Mouse (Mus musculus) liver, embryonic 16.5 days (tissue): Measurements from ENCODE around the gene Gm38392. TPM values are rescaled to one million over a fixed set of nuclear protein-coding genes. Genes with fewer than 3 reads are reported as not detected.
"Not testable (repeated sequence)": the region's sequence is repeated elsewhere in the genome, so short reads cannot be mapped to it uniquely, and the experiment has no call there.

Experiments used
- ATAC-seq: fragments of 200-750 bp; cut with Nextera tagmentation; 2 replicates; pipeline ENCODE4 v1.8.0; 2017; ENCODE audit warnings: low read depth, mild to moderate bottlenecking, moderate number of reproducible peaks, moderate library complexity
- H3K27ac ChIP-seq: fragments of 300-500 bp; sonication (generic); 2 replicates; pipeline ENCODE4 v1.5.1; 2014; ENCODE audit warnings: mild to moderate bottlenecking, low read length
- H3K27me3 ChIP-seq: fragments of 300-500 bp; sonication (generic); 2 replicates; pipeline ENCODE4 v1.6.1; 2014; ENCODE audit warnings: low read depth, low read length, mixed read lengths; ENCODE audit not compliant: control insufficient read depth, insufficient read depth
- H3K36me3 ChIP-seq: fragments of 300-500 bp; sonication (generic); 2 replicates; pipeline ENCODE4 v1.6.1; 2014; ENCODE audit warnings: mild to moderate bottlenecking; ENCODE audit not compliant: control insufficient read depth, insufficient read depth
- H3K4me1 ChIP-seq: fragments of 300-500 bp; sonication (generic); 2 replicates; pipeline ENCODE4 v1.6.1; 2014; ENCODE audit warnings: low read depth, low read length, mixed read lengths; ENCODE audit not compliant: control insufficient read depth
- H3K4me2 ChIP-seq: fragments of 300-500 bp; sonication (generic); 2 replicates; pipeline ENCODE4 v1.6.1; 2014; ENCODE audit warnings: low read depth, low read length, mixed read lengths
- H3K4me3 ChIP-seq: fragments of 300-500 bp; sonication (generic); 2 replicates; pipeline ENCODE4 v1.5.1; 2014; ENCODE audit warnings: low read depth, mild to moderate bottlenecking, low read length
- H3K9ac ChIP-seq: fragments of 300-500 bp; sonication (generic); 2 replicates; pipeline ENCODE4 v1.6.1; 2014; ENCODE audit warnings: low read depth, low read length
- H3K9me3 ChIP-seq: fragments of 300-500 bp; sonication (generic); replicated peaks from 2 replicates; pipeline ENCODE4 v1.6.1; 2016; ENCODE audit warnings: low read length; ENCODE audit not compliant: control insufficient read depth
- WGBS: fragments of 180-500 bp; shearing (Covaris S2); extraction: QIAGEN DNeasy Blood & Tissue Kit; methylation state at CpG from one replicate; pipeline ENCODE4 v1.1.7; 2014; ENCODE audit not compliant: insufficient replicate concordance; 5-methylcytosine and 5-hydroxymethylcytosine counted together
- polyA plus RNA-seq: library from polyadenylated mRNA; unstranded; fragments of >200 nt; fragmentation: Nextera tagmentation; extraction: Ambion mirVana; gene quantifications from 2 replicates; pipeline ENCODE4 v1.2.1, GENCODE M21; 2015

Gene Gm38392
- polyA plus RNA-seq, 1 experiment from 2014 or later, result not detected

GRCm38 (mm10) chr3:88299172-88299571 is 12.2 kb upstream of the Gm38392 start:
- peaks cover 35% of the 10 kb centered on the region for H3K36me3 ChIP-seq
- no peak overlapping the region for H3K9ac ChIP-seq
- WGBS, result 26% methylated on average over 1 of the region's 1 CpGs
- no peak for ATAC-seq
- peaks cover 15% of the 10 kb centered on the region for H3K4me1 ChIP-seq
- no peak overlapping the region for H3K4me3 ChIP-seq
- no peaks in the 10 kb centered on the region for H3K27me3 ChIP-seq
- no peak overlapping the region for H3K4me2 ChIP-seq
- no peak overlapping the region for H3K27ac ChIP-seq
- no peaks in the 10 kb centered on the region for H3K9me3 ChIP-seq

- peak overlapping the region; percentile 79 for H3K9ac ChIP-seq
- H3K27ac ChIP-seq, result peak overlapping the region; percentile 90
- 0 out of 2 replicates have a peak, but pooled peaks have one; percentile 7 for ATAC-seq
- peaks cover 25% of the 10 kb centered on the region for H3K36me3 ChIP-seq
- H3K4me2 ChIP-seq, result peak overlapping the region; percentile 78
- no peaks in the 10 kb centered on the region for H3K9me3 ChIP-seq
- peaks cover 15% of the 10 kb centered on the region for H3K4me1 ChIP-seq
- H3K4me3 ChIP-seq, result peak overlapping the region; percentile 80
- H3K27me3 ChIP-seq, result no peaks in the 10 kb centered on the region
- under 1% methylated on average over 30 of the region's 30 CpGs for WGBS
Measured at GRCm38 (mm10) chr3:88297321-88297851, 10.4 kb upstream of the Gm38392 start.

- ATAC-seq, result peak; percentile 98
- Histone ChIP-seq H3K4me3 (peak within 1 kb of the TSS; percentile 80), H3K9me3 (no peaks in the 10 kb centered on the region), H3K9ac (peak within 1 kb of the TSS; percentile 79), H3K27me3 (no peaks in the 10 kb centered on the region), H3K27ac (peak within 1 kb of the TSS; percentile 95), H3K4me2 (peak within 1 kb of the TSS; percentile 91), H3K36me3 (peaks cover 18% of the 10 kb centered on the region), H3K4me1 (peaks cover 15% of the 10 kb centered on the region)
- under 1% methylated on average over 44 of the region's 44 CpGs for WGBS
Measured at GRCm38 (mm10) chr3:88296561-88297318, 9.7 kb upstream of the Gm38392 start, which contains the start of the genes Tsacc and Cct3. Tsacc (minus strand) TSS chr3:88296999. Cct3 (plus strand) TSS chr3:88297116.

- no peaks in the 10 kb centered on the region for H3K27me3 ChIP-seq
- peak overlapping the region; percentile 80 for H3K4me3 ChIP-seq
- H3K4me2 ChIP-seq, result peak overlapping the region; percentile 91
- WGBS, result under 1% methylated on average over 12 of the region's 12 CpGs
- peaks cover 15% of the 10 kb centered on the region for H3K4me1 ChIP-seq
- peak overlapping the region; percentile 95 for H3K27ac ChIP-seq
- peak overlapping the region; percentile 73 for H3K9ac ChIP-seq
- no peaks in the 10 kb centered on the region for H3K9me3 ChIP-seq
- no peak for ATAC-seq
- H3K36me3 ChIP-seq, result peaks cover 14% of the 10 kb centered on the region
Measured at GRCm38 (mm10) chr3:88296110-88296560, 9.1 kb upstream of the Gm38392 start.

GRCm38 (mm10) chr3:88295272-88295671 is 8.3 kb upstream of the Gm38392 start:
- 0 out of 2 replicates have a peak overlapping the region, but pooled peaks have one; percentile 28 for H3K27ac ChIP-seq
- not testable (repeated sequence) for H3K27me3 ChIP-seq, H3K9me3 ChIP-seq, H3K4me3 ChIP-seq, ATAC-seq, H3K36me3 ChIP-seq
- WGBS, result 35% methylated on average over 1 of the region's 1 CpGs
- peaks cover 15% of the 10 kb centered on the region for H3K4me1 ChIP-seq
- peak overlapping the region; percentile 91 for H3K4me2 ChIP-seq
- peak overlapping the region; percentile 51 for H3K9ac ChIP-seq

- Histone ChIP-seq H3K9me3 (no peaks in the 10 kb centered on the region), H3K36me3 (no peaks in the 10 kb centered on the region), H3K4me3 (no peak overlapping the region), H3K4me1 (peaks cover 5% of the 10 kb centered on the region), H3K27ac (no peak overlapping the region), H3K4me2 (no peak overlapping the region), H3K9ac (no peak overlapping the region), H3K27me3 (no peaks in the 10 kb centered on the region)
- ATAC-seq, result no peak
- 39% methylated on average over 4 of the region's 4 CpGs for WGBS
Measured at GRCm38 (mm10) chr3:88291970-88292369, 5.0 kb upstream of the Gm38392 start.

GRCm38 (mm10) chr3:88288133-88288713 is 1.2 kb upstream of the Gm38392 start:
- not testable (repeated sequence) for H3K9me3 ChIP-seq, H3K27me3 ChIP-seq, H3K27ac ChIP-seq, H3K36me3 ChIP-seq, H3K9ac ChIP-seq, H3K4me2 ChIP-seq, ATAC-seq, H3K4me1 ChIP-seq, H3K4me3 ChIP-seq
- WGBS, result 63% methylated on average over 8 of the region's 10 CpGs

GRCm38 (mm10) chr3:88285565-88285895 is 1.5 kb downstream of the Gm38392 start:
- not testable (repeated sequence) for H3K9me3 ChIP-seq, H3K4me1 ChIP-seq, H3K36me3 ChIP-seq, ATAC-seq, H3K27me3 ChIP-seq, H3K4me3 ChIP-seq, H3K9ac ChIP-seq, H3K27ac ChIP-seq, H3K4me2 ChIP-seq
- WGBS, result no CpG with 5 or more reads among the region's 2 CpGs
